Mouse (Mus musculus) forebrain, embryonic 15.5 days (tissue): Measurements from ENCODE around the gene Osbpl3. TPM values are rescaled to one million over a fixed set of nuclear protein-coding genes. Genes with fewer than 3 reads are reported as not detected.

ENCODE experiments used
- ATAC-seq: fragments of 200-750 bp; cut with Nextera tagmentation; replicated peaks from 2 replicates; pipeline ENCODE4 v1.8.0; 2017; ENCODE audit warnings: mild to moderate bottlenecking, moderate TSS enrichment, moderate library complexity
- H3K27ac ChIP-seq: fragments of 300-500 bp; sonication (generic); replicated peaks from 2 replicates; pipeline ENCODE4 v1.5.1; 2015; ENCODE audit warnings: mild to moderate bottlenecking, inconsistent platforms
- H3K27me3 ChIP-seq: fragments of 300-500 bp; sonication (generic); 2 replicates; pipeline ENCODE4 v1.6.1; 2015; ENCODE audit warnings: inconsistent platforms
- H3K36me3 ChIP-seq: fragments of 300-500 bp; sonication (generic); 2 replicates; pipeline ENCODE4 v1.6.1; 2015; ENCODE audit warnings: mild to moderate bottlenecking, inconsistent platforms
- H3K4me1 ChIP-seq: fragments of 300-500 bp; sonication (generic); 2 replicates; pipeline ENCODE4 v1.6.1; 2015; ENCODE audit warnings: inconsistent platforms
- H3K4me2 ChIP-seq: fragments of 300-500 bp; sonication (generic); replicated peaks from 2 replicates; pipeline ENCODE4 v1.6.1; 2015; ENCODE audit warnings: mild to moderate bottlenecking, inconsistent platforms
- H3K4me3 ChIP-seq: fragments of 300-500 bp; sonication (generic); 2 replicates; pipeline ENCODE4 v1.5.1; 2015; ENCODE audit warnings: mild to moderate bottlenecking, inconsistent platforms
- H3K9ac ChIP-seq: fragments of 300-500 bp; sonication (generic); replicated peaks from 2 replicates; pipeline ENCODE4 v1.6.1; 2015; ENCODE audit warnings: mild to moderate bottlenecking, inconsistent platforms
- H3K9me3 ChIP-seq: fragments of 300-500 bp; sonication (generic); 2 replicates; pipeline ENCODE4 v1.6.1; 2016; ENCODE audit warnings: inconsistent platforms
- WGBS: fragments of 180-500 bp; shearing (Covaris S2); methylation state at CpG from one replicate; pipeline ENCODE4 v1.1.7; 2015; ENCODE audit warnings: mixed read lengths; 5-methylcytosine and 5-hydroxymethylcytosine counted together
- polyA plus RNA-seq: library from polyadenylated mRNA; unstranded; fragments of >200 nt; fragmentation: Nextera tagmentation; extraction: Ambion mirVana; gene quantifications from 2 replicates; pipeline ENCODE4 v1.2.1, GENCODE M21; 2015

Osbpl3 gene
- polyA plus RNA-seq, 1 experiment from 2014 or later: 5.0 TPM

- no peak overlapping the region for H3K27ac ChIP-seq
- H3K4me1 ChIP-seq: peaks cover 15% of the 10 kb centered on the region
- H3K4me3 ChIP-seq: no peak overlapping the region
- no peak overlapping the region for H3K9ac ChIP-seq
- no peaks in the 10 kb centered on the region for H3K27me3 ChIP-seq
- H3K4me2 ChIP-seq: no peak overlapping the region
- no peak for ATAC-seq
- whole genome bisulfite sequencing: 80% methylated on average over 4 of the region's 4 CpGs
- H3K9me3 ChIP-seq: no peaks in the 10 kb centered on the region
- no peaks in the 10 kb centered on the region for H3K36me3 ChIP-seq
Observed at GRCm38 (mm10) chr6:50418951-50419350, 37.0 kb downstream of the Osbpl3 start.

DNA sequence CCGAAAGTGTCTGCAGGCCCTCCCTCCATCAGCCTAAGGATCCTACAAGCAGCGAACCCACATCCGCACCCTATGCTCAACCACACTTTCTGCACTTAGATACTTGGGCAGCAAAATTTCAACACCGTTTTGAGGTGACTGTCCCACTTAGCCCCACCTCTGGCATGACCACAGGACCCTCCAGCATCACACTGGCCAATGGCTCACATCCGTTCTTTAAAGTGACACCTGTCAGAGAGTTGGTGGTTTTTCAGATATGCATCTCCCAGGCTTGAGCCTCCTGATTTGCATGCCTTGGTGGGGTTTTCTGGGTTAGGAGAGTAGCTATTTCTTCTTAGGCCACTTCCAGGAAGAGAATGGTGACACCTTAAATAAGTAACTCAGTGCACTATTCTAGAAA is 39.1 kb downstream of the Osbpl3 start:
- ATAC-seq: no peak
- H3K36me3 ChIP-seq: no peaks in the 10 kb centered on the region
- no peaks in the 10 kb centered on the region for H3K9me3 ChIP-seq
- H3K4me3 ChIP-seq: no peak overlapping the region
- no peaks in the 10 kb centered on the region for H3K27me3 ChIP-seq
- WGBS: 96% methylated on average over 5 of the region's 5 CpGs
- no peak overlapping the region for H3K27ac ChIP-seq
- no peak overlapping the region for H3K9ac ChIP-seq
- peaks cover 20% of the 10 kb centered on the region for H3K4me1 ChIP-seq
- no peak overlapping the region for H3K4me2 ChIP-seq

GRCm38 (mm10) chr6:50415431-50415830 is 40.6 kb downstream of the Osbpl3 start:
- Histone ChIP-seq H3K9ac (no peak overlapping the region), H3K4me2 (no peak overlapping the region), H3K9me3 (no peaks in the 10 kb centered on the region), H3K4me1 (peaks cover 27% of the 10 kb centered on the region), H3K27me3 (no peaks in the 10 kb centered on the region), H3K36me3 (no peaks in the 10 kb centered on the region), H3K27ac (no peak overlapping the region; the same call in 1 of the 2 replicates), H3K4me3 (no peak overlapping the region)
- 85% methylated on average over 6 of the region's 6 CpGs for WGBS
- no peak for ATAC-seq

GRCm38 (mm10) chr6:50414547-50414946 is 41.5 kb downstream of the Osbpl3 start:
- peak overlapping the region; percentile 71 for H3K27ac ChIP-seq
- 44% methylated on average over 6 of the region's 6 CpGs for WGBS
- ATAC-seq: no peak

GRCm38 (mm10) chr6:50413381-50413780 is 42.6 kb downstream of the Osbpl3 start:
- ATAC-seq: no peak
- peaks cover 27% of the 10 kb centered on the region for H3K4me1 ChIP-seq
- no peaks in the 10 kb centered on the region for H3K9me3 ChIP-seq
- no peaks in the 10 kb centered on the region for H3K36me3 ChIP-seq
- H3K4me3 ChIP-seq: no peak overlapping the region
- H3K27me3 ChIP-seq: no peaks in the 10 kb centered on the region
- 94% methylated on average over 1 of the region's 1 CpGs for WGBS
- H3K9ac ChIP-seq: no peak overlapping the region
- no peak overlapping the region for H3K27ac ChIP-seq
- H3K4me2 ChIP-seq: no peak overlapping the region

More at GRCm38 (mm10) chr6:50414547-50414946, 41.5 kb downstream of the Osbpl3 start:
- no peaks in the 10 kb centered on the region for H3K36me3 ChIP-seq
- H3K9ac ChIP-seq: no peak overlapping the region
- H3K4me3 ChIP-seq: no peak overlapping the region
- H3K4me2 ChIP-seq: no peak overlapping the region
- no peaks in the 10 kb centered on the region for H3K27me3 ChIP-seq
- H3K4me1 ChIP-seq: peaks cover 27% of the 10 kb centered on the region
- H3K9me3 ChIP-seq: no peaks in the 10 kb centered on the region

- peak overlapping the region; percentile 9; the same call in 1 of the 2 replicates for H3K27ac ChIP-seq
Observed at GRCm38 (mm10) chr6:50412174-50412573, 43.8 kb downstream of the Osbpl3 start.

GRCm38 (mm10) chr6:50404698-50405097 is 51.3 kb downstream of the Osbpl3 start:
- whole genome bisulfite sequencing: 60% methylated on average over 11 of the region's 11 CpGs
- Histone ChIP-seq H3K9ac (no peak overlapping the region), H3K4me1 (no peaks in the 10 kb centered on the region), H3K27me3 (no peaks in the 10 kb centered on the region), H3K36me3 (no peaks in the 10 kb centered on the region), H3K4me3 (no peak overlapping the region), H3K4me2 (no peak overlapping the region), H3K9me3 (no peaks in the 10 kb centered on the region), H3K27ac (no peak overlapping the region)
- ATAC-seq: no peak

More at GRCm38 (mm10) chr6:50412174-50412573, 43.8 kb downstream of the Osbpl3 start:
- H3K4me1 ChIP-seq: peaks cover 27% of the 10 kb centered on the region
- no peaks in the 10 kb centered on the region for H3K9me3 ChIP-seq
- no peak overlapping the region for H3K4me3 ChIP-seq
- H3K27me3 ChIP-seq: no peaks in the 10 kb centered on the region
- peak; percentile 68 for ATAC-seq
- no peak overlapping the region for H3K9ac ChIP-seq
- H3K4me2 ChIP-seq: no peak overlapping the region
- H3K36me3 ChIP-seq: no peaks in the 10 kb centered on the region
- 21% methylated on average over 4 of the region's 4 CpGs for WGBS

- no peak overlapping the region for H3K4me3 ChIP-seq
- H3K4me2 ChIP-seq: no peak overlapping the region
- no peaks in the 10 kb centered on the region for H3K36me3 ChIP-seq
- no peaks in the 10 kb centered on the region for H3K27me3 ChIP-seq
- no peak for ATAC-seq
- no peaks in the 10 kb centered on the region for H3K4me1 ChIP-seq
- H3K9ac ChIP-seq: no peak overlapping the region
- H3K9me3 ChIP-seq: no peaks in the 10 kb centered on the region
- no peak overlapping the region for H3K27ac ChIP-seq
- WGBS: 86% methylated on average over 4 of the region's 4 CpGs
Observed at GRCm38 (mm10) chr6:50403524-50403923, 52.5 kb downstream of the Osbpl3 start.

DNA sequence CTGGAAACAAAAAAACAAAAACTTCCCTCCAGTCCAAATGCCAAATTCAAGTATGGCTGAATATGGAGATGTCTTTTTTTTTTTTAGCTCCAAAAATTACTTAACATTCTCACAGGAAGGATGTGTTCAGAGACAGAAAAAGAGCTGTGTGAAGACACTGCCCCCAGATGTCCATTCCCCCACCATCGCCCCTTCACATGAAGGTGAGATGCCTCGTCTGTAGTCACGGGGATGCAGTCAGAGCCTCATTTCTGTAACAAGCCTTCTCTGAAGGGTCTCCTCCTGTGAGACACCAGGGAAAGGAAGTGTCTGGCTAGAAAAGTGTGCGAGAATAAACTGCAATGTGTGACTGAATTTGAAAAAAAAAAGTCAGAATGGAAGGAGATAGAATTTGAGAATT is 53.1 kb downstream of the Osbpl3 start:
- no peak overlapping the region for H3K9ac ChIP-seq
- H3K4me1 ChIP-seq: no peaks in the 10 kb centered on the region
- no peak overlapping the region for H3K27ac ChIP-seq
- no peak for ATAC-seq
- no peaks in the 10 kb centered on the region for H3K27me3 ChIP-seq
- H3K4me2 ChIP-seq: no peak overlapping the region
- H3K9me3 ChIP-seq: no peaks in the 10 kb centered on the region
- WGBS: 86% methylated on average over 4 of the region's 4 CpGs
- no peak overlapping the region for H3K4me3 ChIP-seq
- no peaks in the 10 kb centered on the region for H3K36me3 ChIP-seq

GRCm38 (mm10) chr6:50400234-50400633 is 55.8 kb downstream of the Osbpl3 start:
- Histone ChIP-seq H3K4me1 (no peaks in the 10 kb centered on the region), H3K9me3 (no peaks in the 10 kb centered on the region), H3K27me3 (no peaks in the 10 kb centered on the region), H3K9ac (no peak overlapping the region), H3K27ac (no peak overlapping the region), H3K36me3 (no peaks in the 10 kb centered on the region), H3K4me2 (no peak overlapping the region), H3K4me3 (no peak overlapping the region)
- WGBS: 85% methylated on average over 6 of the region's 6 CpGs
- ATAC-seq: no peak

GRCm38 (mm10) chr6:50399427-50400195 is 56.4 kb downstream of the Osbpl3 start:
- no peak for ATAC-seq
- Histone ChIP-seq H3K9me3 (no peaks in the 10 kb centered on the region), H3K27ac (no peak overlapping the region), H3K4me3 (no peak overlapping the region), H3K4me2 (no peak overlapping the region), H3K27me3 (no peaks in the 10 kb centered on the region), H3K9ac (no peak overlapping the region), H3K4me1 (no peaks in the 10 kb centered on the region), H3K36me3 (no peaks in the 10 kb centered on the region)
- WGBS: 44% methylated on average over 7 of the region's 7 CpGs

- no peak overlapping the region for H3K4me3 ChIP-seq
- ATAC-seq: no peak
- no peak overlapping the region for H3K27ac ChIP-seq
- H3K4me2 ChIP-seq: no peak overlapping the region
- H3K27me3 ChIP-seq: no peaks in the 10 kb centered on the region
- no peak overlapping the region for H3K9ac ChIP-seq
- H3K4me1 ChIP-seq: no peaks in the 10 kb centered on the region
- 93% methylated on average over 6 of the region's 6 CpGs for WGBS
- no peaks in the 10 kb centered on the region for H3K36me3 ChIP-seq
- H3K9me3 ChIP-seq: no peaks in the 10 kb centered on the region
Observed at GRCm38 (mm10) chr6:50398324-50398723, 57.7 kb downstream of the Osbpl3 start.

GRCm38 (mm10) chr6:50397116-50397515 is 58.9 kb downstream of the Osbpl3 start:
- Histone ChIP-seq H3K9ac (no peak overlapping the region), H3K4me1 (no peaks in the 10 kb centered on the region), H3K4me3 (no peak overlapping the region), H3K27ac (no peak overlapping the region), H3K4me2 (no peak overlapping the region), H3K27me3 (no peaks in the 10 kb centered on the region), H3K9me3 (no peaks in the 10 kb centered on the region), H3K36me3 (no peaks in the 10 kb centered on the region)
- ATAC-seq: no peak
- WGBS: 66% methylated on average over 5 of the region's 5 CpGs
